Mouse (Mus musculus) effector memory CD4-positive, alpha-beta T cell, adult 5 months (primary cell): Measurements from ENCODE around the gene Cxcr4. TPM values are rescaled to one million over a fixed set of nuclear protein-coding genes. Genes with fewer than 3 reads are reported as not detected.

Experiments
- polyA plus RNA-seq: library from polyadenylated mRNA; unstranded; fragments of 100-300 nt; shearing (Covaris generic); gene quantifications from one replicate; pipeline ENCODE4 v1.2.1, GENCODE M21; 2017

The Cxcr4 gene
- polyA plus RNA-seq: 417 TPM

DNA sequence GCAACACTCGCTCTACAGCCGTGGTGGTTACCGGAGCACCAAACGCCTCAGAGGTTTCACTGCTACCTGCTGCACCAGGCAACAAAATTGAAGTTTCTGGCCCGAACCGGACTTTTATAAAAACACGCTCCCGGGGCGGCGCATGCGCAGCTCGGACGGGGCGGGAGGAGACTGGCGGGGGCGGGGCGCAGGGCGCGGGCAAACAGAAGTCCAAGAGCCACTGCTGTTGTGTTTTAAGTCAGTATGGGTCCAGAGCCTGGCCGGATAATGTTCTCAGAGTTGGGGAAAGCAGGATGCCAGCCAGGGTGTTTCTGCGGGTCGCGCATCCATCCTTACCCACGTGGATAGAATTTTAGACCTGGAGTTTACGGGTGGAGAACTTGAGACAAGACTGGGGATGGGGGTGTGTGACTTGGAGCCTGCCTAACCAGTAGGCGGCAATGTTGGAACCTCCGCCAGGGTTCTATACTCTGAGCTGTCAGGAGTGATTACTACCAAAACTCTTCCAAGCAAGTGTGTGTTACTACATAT lies at the start of gene Cxcr4:
Gene Cxcr4 (minus strand): TSS at position 83 of the 531 bp plus-strand sequence.

Other genes with a start within 250 kb of the Cxcr4 start
- 79.6 TPM for gene Mcm6, start 232.6 kb downstream of the Cxcr4 start, polyA plus RNA-seq
- 114 TPM for gene Dars, start 174.9 kb downstream of the Cxcr4 start, polyA plus RNA-seq